Mouse (Mus musculus) testis, adult 2 months (tissue): Measurements from ENCODE around the gene Cenpa. TPM values are rescaled to one million over a fixed set of nuclear protein-coding genes. Genes with fewer than 3 reads are reported as not detected.

Experiments
- H3K27ac ChIP-seq: fragments of 200-500 bp; 2 replicates; pipeline ENCODE4 v1.5.1; 2012; ENCODE audit warnings: low read depth, low read length; ENCODE audit not compliant: control insufficient read depth, insufficient read depth
- H3K27me3 ChIP-seq: fragments of 200-500 bp; 2 replicates; pipeline ENCODE4 v1.6.1; 2012; ENCODE audit warnings: mild to moderate bottlenecking, low read length, moderate library complexity; ENCODE audit not compliant: control insufficient read depth, insufficient read depth
- H3K36me3 ChIP-seq: fragments of 200-500 bp; 2 replicates; pipeline ENCODE4 v1.6.1; 2012; ENCODE audit warnings: mild to moderate bottlenecking, low read length; ENCODE audit not compliant: control insufficient read depth, insufficient read depth
- H3K4me1 ChIP-seq: fragments of 200-500 bp; 2 replicates; pipeline ENCODE4 v1.6.1; 2012; ENCODE audit warnings: low read length; ENCODE audit not compliant: control insufficient read depth, insufficient read depth
- H3K4me3 ChIP-seq: fragments of 200-500 bp; 2 replicates; pipeline ENCODE4 v1.5.1; 2012; ENCODE audit warnings: low read depth, mild to moderate bottlenecking, low read length, moderate library complexity, mixed read lengths; ENCODE audit not compliant: control insufficient read depth
- CTCF ChIP-seq: fragments of 200-500 bp; IDR thresholded peaks from 2 replicates; pipeline ENCODE4 v1.5.1; 2012; ENCODE audit warnings: low read depth, mild to moderate bottlenecking, inconsistent platforms, low read length, moderate library complexity; ENCODE audit not compliant: control insufficient read depth, insufficient read depth, insufficient replicate concordance
- POLR2A ChIP-seq: fragments of 200-500 bp; IDR thresholded peaks from 2 replicates; pipeline ENCODE4 v1.6.1; 2012; ENCODE audit warnings: low read depth, mild to moderate bottlenecking, inconsistent platforms, low read length, moderate library complexity; ENCODE audit not compliant: control insufficient read depth
- polyA plus RNA-seq: library from polyadenylated mRNA; depleted of rRNA; stranded (reverse); fragments of >200 nt; gene quantifications from 2 replicates; pipeline ENCODE4 v1.2.3, GENCODE M21; 2012

Cenpa gene
- polyA plus RNA-seq, 1 experiment: 6.3 TPM

DNA sequence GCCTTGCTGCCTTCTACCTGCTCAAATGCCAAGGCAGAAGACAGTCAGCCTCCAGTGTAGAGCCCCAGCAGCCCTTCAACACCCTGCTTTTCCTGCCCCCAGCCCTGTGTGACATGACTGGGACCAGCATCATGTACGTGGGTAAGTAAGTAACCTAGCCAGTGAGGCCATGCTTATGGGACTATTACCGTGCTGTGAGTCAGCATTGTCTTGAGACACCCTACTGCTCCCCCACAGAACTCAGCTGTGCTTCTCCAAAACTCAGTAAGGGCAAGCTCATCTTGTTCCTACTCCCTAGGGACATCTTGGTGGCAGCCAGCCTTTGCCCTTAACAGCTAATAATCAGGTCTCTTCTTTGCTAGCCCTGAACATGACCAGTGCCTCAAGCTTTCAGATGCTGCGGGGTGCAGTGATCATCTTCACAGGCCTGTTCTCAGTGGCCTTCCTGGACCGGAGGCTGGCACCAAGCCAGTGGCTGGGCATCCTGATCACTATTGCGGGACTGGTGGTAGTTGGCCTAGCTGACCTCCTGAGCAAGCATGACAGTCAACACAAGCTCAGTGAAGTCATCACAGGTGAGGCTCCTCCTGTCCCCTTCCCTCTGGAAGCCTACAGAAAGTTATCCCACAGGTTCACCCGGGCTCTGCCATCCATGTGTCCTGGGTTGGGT, 10.9 kb upstream of the Cenpa start:
- peaks cover 5% of the 10 kb centered on the region for H3K36me3 ChIP-seq
- no peaks in the 10 kb centered on the region for H3K27me3 ChIP-seq
- H3K27ac ChIP-seq: no peak overlapping the region
- no peaks in the 10 kb centered on the region for H3K4me1 ChIP-seq
- no peak for TF ChIP-seq CTCF
- TF ChIP-seq POLR2A: no peak
- H3K4me3 ChIP-seq: no peak overlapping the region

DNA sequence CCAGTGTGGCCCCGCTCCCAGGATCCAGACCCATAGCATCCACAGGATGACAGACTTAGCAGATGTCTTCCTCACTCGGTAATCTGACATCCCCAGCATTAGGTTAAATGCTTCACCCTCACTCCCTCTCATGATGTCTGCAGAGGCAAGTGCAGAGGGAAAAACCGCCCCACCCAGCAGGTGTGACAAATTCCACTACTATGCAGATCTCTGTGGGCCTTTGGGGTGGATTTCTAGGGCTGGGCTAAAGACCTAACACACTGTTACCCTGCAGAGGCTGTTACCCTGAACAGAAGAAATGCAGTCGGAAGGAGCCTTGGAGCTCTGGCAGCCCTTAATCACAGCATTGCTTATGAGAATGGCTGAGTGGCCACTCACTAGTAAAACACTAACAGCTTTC, 7.5 kb upstream of the Cenpa start:
- no peak overlapping the region for H3K27ac ChIP-seq
- TF ChIP-seq CTCF (no peak), POLR2A (no peak)
- no peak overlapping the region for H3K4me3 ChIP-seq
- H3K4me1 ChIP-seq: no peaks in the 10 kb centered on the region
- no peaks in the 10 kb centered on the region for H3K27me3 ChIP-seq
- peaks cover 5% of the 10 kb centered on the region for H3K36me3 ChIP-seq

DNA sequence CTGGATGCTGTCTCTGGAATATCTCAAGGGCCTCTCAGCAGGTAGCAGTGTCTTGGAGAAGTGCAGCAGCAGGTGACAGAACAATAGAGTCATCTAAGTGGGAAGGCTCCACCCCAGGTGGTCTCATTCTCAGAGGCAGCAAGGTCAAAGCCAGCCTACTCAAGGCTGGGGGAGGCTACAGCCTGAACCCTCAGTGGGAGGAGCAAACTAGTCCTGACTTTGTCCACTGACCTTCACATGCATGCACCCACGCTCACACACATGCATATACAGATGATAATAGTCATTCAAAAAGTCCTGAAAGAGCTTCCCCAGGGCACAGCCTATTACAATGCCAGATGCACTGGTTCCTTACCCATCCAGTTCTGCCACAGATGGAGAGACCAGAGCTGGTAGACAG, 6.3 kb upstream of the Cenpa start:
- peaks cover 5% of the 10 kb centered on the region for H3K36me3 ChIP-seq
- H3K27ac ChIP-seq: no peak overlapping the region
- no peaks in the 10 kb centered on the region for H3K27me3 ChIP-seq
- no peaks in the 10 kb centered on the region for H3K4me1 ChIP-seq
- TF ChIP-seq CTCF: no peak
- no peak for TF ChIP-seq POLR2A
- no peak overlapping the region for H3K4me3 ChIP-seq

DNA sequence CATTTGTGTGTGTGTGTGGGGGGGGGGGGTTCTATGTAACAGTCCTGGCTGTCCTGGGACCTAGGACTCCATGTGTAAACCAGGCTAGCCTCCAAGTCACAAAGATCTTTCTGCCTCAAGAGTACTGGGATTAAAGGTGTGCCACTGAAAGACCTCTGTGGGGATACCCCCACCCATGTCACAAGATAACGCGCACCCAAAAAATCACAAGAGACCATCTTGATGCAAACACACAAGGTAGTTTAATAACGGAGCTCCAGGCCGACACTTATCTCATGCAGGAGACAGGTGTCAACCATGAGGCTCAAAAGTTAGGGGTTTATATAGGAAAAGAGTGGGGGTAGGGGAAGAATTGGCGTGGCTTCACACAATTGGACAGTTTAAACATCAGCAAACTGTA, 5.8 kb upstream of the Cenpa start:
- Histone ChIP-seq H3K27ac (no peak overlapping the region), H3K27me3 (no peaks in the 10 kb centered on the region), H3K4me3 (no peak overlapping the region), H3K4me1 (no peaks in the 10 kb centered on the region), H3K36me3 (peaks cover 3% of the 10 kb centered on the region; the same call in 1 of the 2 replicates)
- TF ChIP-seq POLR2A: no peak
- TF ChIP-seq CTCF: no peak

DNA sequence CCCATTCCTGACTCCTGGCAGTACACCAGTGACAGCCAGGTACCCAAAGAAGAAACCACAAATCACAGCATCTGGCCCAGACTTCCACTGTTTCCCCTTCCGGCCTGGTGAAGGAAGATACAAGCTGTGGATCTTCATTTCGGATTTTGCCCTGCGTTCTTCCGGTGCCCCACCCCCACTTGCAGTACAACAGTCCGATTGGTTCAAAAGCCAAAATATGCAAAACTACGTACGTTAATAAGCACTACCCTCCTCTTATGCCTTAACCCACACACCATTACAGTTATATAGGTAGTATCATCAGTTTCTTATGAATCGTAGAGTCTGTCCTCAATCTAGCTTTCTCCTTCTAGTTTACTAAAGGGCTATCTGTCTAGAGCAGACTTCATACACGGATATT, 1.2 kb upstream of the Cenpa start:
- no peaks in the 10 kb centered on the region for H3K36me3 ChIP-seq
- TF ChIP-seq POLR2A (no peak), CTCF (no peak)
- no peaks in the 10 kb centered on the region for H3K27me3 ChIP-seq
- H3K27ac ChIP-seq: no peak overlapping the region
- peaks cover 9% of the 10 kb centered on the region for H3K4me1 ChIP-seq
- H3K4me3 ChIP-seq: no peak overlapping the region

DNA sequence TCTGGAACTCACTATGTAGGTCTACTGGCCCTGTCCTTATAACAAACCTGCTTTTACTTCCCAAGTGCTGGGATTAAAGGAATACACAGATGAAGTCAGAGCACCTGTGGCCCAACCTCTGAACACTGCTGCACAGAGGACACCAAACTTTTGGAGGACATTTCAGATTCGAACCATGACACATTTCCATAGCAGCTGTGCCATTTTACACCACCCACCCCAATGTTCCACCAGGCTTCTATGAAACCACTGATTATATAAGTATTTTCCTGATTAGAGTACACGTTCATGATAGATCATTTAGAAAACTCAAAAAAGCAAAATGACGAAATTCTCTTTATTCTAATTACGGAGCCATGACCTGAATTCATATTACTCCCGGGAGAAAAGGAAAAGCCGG, 609 bp upstream of the Cenpa start:
- TF ChIP-seq POLR2A (no peak), CTCF (no peak)
- Histone ChIP-seq H3K27me3 (no peaks in the 10 kb centered on the region), H3K4me3 (peak overlapping the region; percentile 87), H3K4me1 (peaks cover 9% of the 10 kb centered on the region), H3K36me3 (no peaks in the 10 kb centered on the region), H3K27ac (peak overlapping the region; percentile 82)

DNA sequence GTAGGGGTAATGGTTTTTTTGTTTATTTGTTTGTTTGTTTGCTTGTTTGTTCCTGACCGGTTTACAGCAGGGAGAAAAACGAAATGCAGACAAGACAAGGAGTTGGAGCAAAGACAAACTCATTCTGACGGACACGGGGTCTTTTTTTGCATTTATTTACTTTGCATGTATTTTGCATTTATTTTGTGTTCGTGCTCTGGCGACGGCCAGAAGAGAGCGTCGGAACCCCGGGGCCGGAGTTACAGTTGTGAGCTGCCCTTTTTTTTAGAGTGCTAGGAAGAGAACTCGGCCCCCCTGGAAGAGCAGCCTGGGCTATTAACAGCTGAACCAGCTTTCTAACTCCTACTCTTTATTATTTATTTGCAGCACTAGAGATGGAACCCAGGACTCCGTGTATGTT, 638 bp downstream of the Cenpa start:
- H3K4me1 ChIP-seq: peaks cover 9% of the 10 kb centered on the region
- peak overlapping the region; percentile 87 for H3K4me3 ChIP-seq
- no peaks in the 10 kb centered on the region for H3K36me3 ChIP-seq
- H3K27me3 ChIP-seq: no peaks in the 10 kb centered on the region
- H3K27ac ChIP-seq: no peak overlapping the region
- TF ChIP-seq POLR2A (no peak), CTCF (no peak)

DNA sequence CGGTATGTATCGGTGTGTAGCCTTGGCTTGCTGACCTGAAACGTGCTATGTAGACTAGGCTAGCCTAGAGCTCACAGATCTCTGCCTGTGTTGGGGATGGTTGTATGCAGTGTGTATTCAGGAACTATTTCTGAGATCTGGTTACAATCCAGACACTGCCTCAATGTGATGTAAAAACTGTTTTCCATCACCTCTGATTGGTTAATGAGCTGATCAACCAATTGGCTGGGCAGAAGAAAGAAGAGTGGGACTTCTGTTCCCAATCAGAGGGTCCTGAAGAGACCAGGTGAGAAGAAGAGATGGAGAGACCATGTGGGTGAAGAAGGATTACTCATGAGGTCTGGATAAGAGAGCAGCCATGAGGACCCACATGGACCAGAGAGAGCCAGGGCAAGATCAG, 1.1 kb downstream of the Cenpa start:
- H3K27ac ChIP-seq: no peak overlapping the region
- no peaks in the 10 kb centered on the region for H3K27me3 ChIP-seq
- H3K4me3 ChIP-seq: no peak overlapping the region
- peaks cover 9% of the 10 kb centered on the region for H3K4me1 ChIP-seq
- H3K36me3 ChIP-seq: no peaks in the 10 kb centered on the region
- no peak for TF ChIP-seq CTCF
- no peak for TF ChIP-seq POLR2A
